Mouse (Mus musculus) 3134 (cell line): ENCODE data around the gene Gmppa.
A peak's percentile ranks its signal among the peaks of the same experiment; 100 is the strongest.

Experiments used
- DNase-seq: peaks from one replicate; pipeline ENCODE4 v3.0.0-alpha.2; 2011; ENCODE audit warnings: low spot score; ENCODE audit not compliant: insufficient read length; ENCODE audit errors: extremely low read depth

The Gmppa gene

GRCm38 (mm10) chr1:75451900-75452299 lies 16.2 kb downstream of the Gmppa start:
- no peak for DNase-seq

GRCm38 (mm10) chr1:75455433-75455832 lies 19.7 kb downstream of the Gmppa start:
- DNase-seq, result no peak

- DNase-seq, result no peak
Measured at GRCm38 (mm10) chr1:75455948-75456347, 20.2 kb downstream of the Gmppa start.

- DNase-seq, result no peak
Measured at GRCm38 (mm10) chr1:75456746-75457564, 21.2 kb downstream of the Gmppa start.

GRCm38 (mm10) chr1:75457710-75458024 lies 21.9 kb downstream of the Gmppa start:
- DNase-seq, result no peak

- DNase-seq, result peak; percentile 61
Measured at GRCm38 (mm10) chr1:75458025-75458788, 22.5 kb downstream of the Gmppa start.

- no peak for DNase-seq
Measured at GRCm38 (mm10) chr1:75458789-75459684, 23.3 kb downstream of the Gmppa start.

- DNase-seq, result no peak
Measured at GRCm38 (mm10) chr1:75460297-75460696, 24.6 kb downstream of the Gmppa start.

GRCm38 (mm10) chr1:75462636-75463035 lies 26.9 kb downstream of the Gmppa start:
- DNase-seq, result no peak

- DNase-seq, result no peak
Measured at GRCm38 (mm10) chr1:75463652-75464204, 28.0 kb downstream of the Gmppa start.

- peak; percentile 64 for DNase-seq
Measured at GRCm38 (mm10) chr1:75467215-75467927, 31.6 kb downstream of the Gmppa start.

GRCm38 (mm10) chr1:75469287-75469825 lies 33.6 kb downstream of the Gmppa start:
- DNase-seq, result no peak

- no peak for DNase-seq
Measured at GRCm38 (mm10) chr1:75476441-75476840, 40.7 kb downstream of the Gmppa start.

GRCm38 (mm10) chr1:75477264-75477965 lies 41.7 kb downstream of the Gmppa start:
- peak; percentile 75 for DNase-seq

GRCm38 (mm10) chr1:75477966-75478290 lies 42.2 kb downstream of the Gmppa start:
- no peak for DNase-seq

GRCm38 (mm10) chr1:75478497-75478896 lies 42.8 kb downstream of the Gmppa start:
- no peak for DNase-seq

GRCm38 (mm10) chr1:75478916-75479634 lies 43.3 kb downstream of the Gmppa start, which contains the start of the genes Chpf and Tmem198:
Gene Chpf (minus strand): TSS chr1:75479307.
Gene Tmem198 (plus strand): TSS chr1:75479532.
- DNase-seq, result peak; percentile 96

- no peak for DNase-seq
Measured at GRCm38 (mm10) chr1:75479635-75479989, 43.9 kb downstream of the Gmppa start.

- no peak for DNase-seq
Measured at GRCm38 (mm10) chr1:75480036-75480435, 44.3 kb downstream of the Gmppa start.
